Mouse (Mus musculus) heart, postnatal 14 days (tissue): ENCODE measurements at regions not wholly inside any gene's neighbourhood (a gene's known extent, or its start where the extent isn't known, plus 50 kb on each side); places are given as distances from the start of the nearest gene placed in this dataset.
"Not testable (repeated sequence)": the region's sequence is repeated elsewhere in the genome, so short reads cannot be mapped to it uniquely, and the experiment has no call there.

Experiments used
- DNase-seq, 2 experiments: peaks; one replicate each; pipeline ENCODE4 v3.0.0; 2021 to 2022
- intact Hi-C: fragments of 180-260 bp; cut with DNase I; formaldehyde crosslinking; loops from one replicate; pipeline ENCODE4 v1.15.1; 2025

- DNase-seq = no peak
- intact Hi-C loops = no loop called here
Measured at GRCm38 (mm10) chr10:111587891-111588611, 82.0 kb downstream of the Phlda1 start.

- intact Hi-C loops = no loop called here
- no peak for DNase-seq
Measured at GRCm38 (mm10) chr10:111589186-111589585, 83.1 kb downstream of the Phlda1 start.

GRCm38 (mm10) chr10:111592416-111593149, 86.5 kb downstream of the Phlda1 start:
- DNase-seq = no peak
- intact Hi-C loops = no loop called here

- intact Hi-C loops = no loop called here
- no peak for DNase-seq
Measured at GRCm38 (mm10) chr10:111593280-111593679, 87.2 kb downstream of the Phlda1 start.

- intact Hi-C loops = no loop called here
- DNase-seq = peak in 1 of 2 experiments; percentile 23
Measured at GRCm38 (mm10) chr10:111594171-111594570, 88.1 kb downstream of the Phlda1 start.

- peak; percentile 63 to 65 for DNase-seq
- intact Hi-C loops = loop anchor here (5.0 kb wide), 1 partner anchor 328 kb away; no protein-coding TSS in a partner anchor
Measured at GRCm38 (mm10) chr10:111594651-111595050, 88.6 kb downstream of the Phlda1 start.

GRCm38 (mm10) chr10:111595513-111595995, 89.5 kb downstream of the Phlda1 start:
- intact Hi-C loops = loop anchor here (5.0 kb wide), 1 partner anchor 327 kb away; no protein-coding TSS in a partner anchor
- DNase-seq = no peak

- intact Hi-C loops = loop anchor here (5.0 kb wide), 1 partner anchor 324 kb away; no protein-coding TSS in a partner anchor
- DNase-seq = no peak
Measured at GRCm38 (mm10) chr10:111598650-111599049, 92.6 kb downstream of the Phlda1 start.

- DNase-seq = no peak
- intact Hi-C loops = loop anchor here (2.0 to 5.0 kb wide), 2 partner anchors 93 to 323 kb away; partner anchors contain the start of gene Phlda1
Measured at GRCm38 (mm10) chr10:111599297-111600250, 93.5 kb downstream of the Phlda1 start.

GRCm38 (mm10) chr10:111600251-111600620, 94.2 kb downstream of the Phlda1 start:
- intact Hi-C loops = loop anchor here (2.0 kb wide), 1 partner anchor 93 kb away; the partner anchor contains the start of gene Phlda1
- peak in 1 of 2 experiments; percentile 19 for DNase-seq

- peak; percentile 89 to 94 for DNase-seq
- intact Hi-C loops = loop anchor here (2.0 kb wide), 1 partner anchor 94 kb away; the partner anchor contains the start of gene Phlda1
Measured at GRCm38 (mm10) chr10:111600677-111601099, 94.6 kb downstream of the Phlda1 start.

- DNase-seq = no peak
- intact Hi-C loops = no loop called here
Measured at GRCm38 (mm10) chr10:111603166-111603565, 97.1 kb downstream of the Phlda1 start.

GRCm38 (mm10) chr10:111607381-111607780, 101.3 kb downstream of the Phlda1 start:
- DNase-seq, intact Hi-C loops: not testable (repeated sequence)

GRCm38 (mm10) chr10:111608385-111609093, 102.5 kb downstream of the Phlda1 start:
- intact Hi-C loops = no loop called here
- DNase-seq = no peak

- intact Hi-C loops = no loop called here
- DNase-seq = no peak
Measured at GRCm38 (mm10) chr10:111609889-111610288, 103.8 kb downstream of the Phlda1 start.

GRCm38 (mm10) chr10:111619627-111620270, 113.7 kb downstream of the Phlda1 start:
- intact Hi-C loops = no loop called here
- DNase-seq = no peak

- intact Hi-C loops = no loop called here
- no peak for DNase-seq
Measured at GRCm38 (mm10) chr10:111620927-111621676, 115.0 kb downstream of the Phlda1 start.

- intact Hi-C loops = no loop called here
- peak in 1 of 2 experiments; percentile 9 for DNase-seq
Measured at GRCm38 (mm10) chr10:111622789-111623188, 116.7 kb downstream of the Phlda1 start.
